Mouse (Mus musculus): ENCODE measurements around the gene Moap1.

DNA sequence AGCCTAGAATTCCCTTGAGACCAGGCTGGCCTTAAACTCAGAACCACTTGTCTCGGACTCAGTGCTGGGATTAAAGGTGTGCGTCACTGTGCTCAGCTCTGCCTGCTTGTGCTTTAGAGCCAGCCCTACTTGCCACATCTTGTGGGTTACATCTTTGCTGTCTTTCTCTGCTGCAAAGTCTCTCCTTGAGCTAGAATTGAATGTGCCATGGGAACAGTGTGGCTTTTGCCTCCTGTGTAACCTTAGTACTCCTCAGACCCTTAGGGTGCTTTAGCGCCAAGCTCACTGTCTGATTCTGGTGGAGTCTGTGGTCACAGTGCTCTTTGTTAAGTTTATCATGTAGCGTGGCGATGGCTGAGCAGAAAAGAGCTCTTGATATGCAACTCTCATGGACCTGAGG, 29.2 kb upstream of the Moap1 start:
- no peak for TF ChIP-seq POLR2A (IDR thresholded peaks at IDR 0.05; ENCODE audit: borderline replicate concordance, control insufficient read depth, low read depth, low read length)
- TF ChIP-seq CTCF (IDR thresholded peaks at IDR 0.05; ENCODE audit: control insufficient read depth, insufficient read depth, low read length): no peak

All from bone marrow, adult 2 months (tissue).